Mouse (Mus musculus) gonadal fat pad, adult 2 months (tissue): ENCODE data around the gene Epb41l2. TPM values are rescaled to one million over a fixed set of nuclear protein-coding genes. Genes with fewer than 3 reads are reported as not detected.

Source experiments
- DNase-seq: peaks from one replicate; pipeline ENCODE4 v3.0.0-alpha.2; 2012; ENCODE audit warnings: low read depth
- polyA plus RNA-seq: library from polyadenylated mRNA; depleted of rRNA; stranded (reverse); fragments of >200 nt; gene quantifications from 2 replicates; pipeline ENCODE4 v1.2.3, GENCODE M21; 2012

Epb41l2 gene
- polyA plus RNA-seq, 1 experiment: 80.8 TPM

- DNase-seq: peak; percentile 86
These were observed 77.3 kb downstream of the Epb41l2 start for GRCm38 (mm10) chr10:25436703-25437401.

- DNase-seq: no peak
These were observed 78.1 kb downstream of the Epb41l2 start for GRCm38 (mm10) chr10:25437586-25438298.

- DNase-seq: no peak
These were observed 78.7 kb downstream of the Epb41l2 start for GRCm38 (mm10) chr10:25438299-25438680.

- no peak for DNase-seq
These were observed 79.6 kb downstream of the Epb41l2 start for GRCm38 (mm10) chr10:25439163-25439562.

- no peak for DNase-seq
These were observed 80.3 kb downstream of the Epb41l2 start for GRCm38 (mm10) chr10:25439856-25440255.

GRCm38 (mm10) chr10:25441405-25441804 lies 81.8 kb downstream of the Epb41l2 start:
- DNase-seq: no peak

- no peak for DNase-seq
These were observed 84.0 kb downstream of the Epb41l2 start for GRCm38 (mm10) chr10:25443626-25444025.

- peak; percentile 75 for DNase-seq
These were observed 84.7 kb downstream of the Epb41l2 start for GRCm38 (mm10) chr10:25444198-25444783.

- DNase-seq: no peak
These were observed 87.4 kb downstream of the Epb41l2 start for GRCm38 (mm10) chr10:25446953-25447525.

GRCm38 (mm10) chr10:25448676-25449075 lies 89.1 kb downstream of the Epb41l2 start:
- no peak for DNase-seq

GRCm38 (mm10) chr10:25449312-25450020 lies 89.9 kb downstream of the Epb41l2 start:
- no peak for DNase-seq

- no peak for DNase-seq
These were observed 93.6 kb downstream of the Epb41l2 start for GRCm38 (mm10) chr10:25453150-25453549.

- no peak for DNase-seq
These were observed 94.2 kb downstream of the Epb41l2 start for GRCm38 (mm10) chr10:25453772-25454171.

GRCm38 (mm10) chr10:25457118-25457517 lies 97.5 kb downstream of the Epb41l2 start:
- DNase-seq: no peak

- no peak for DNase-seq
These were observed 98.4 kb downstream of the Epb41l2 start for GRCm38 (mm10) chr10:25457996-25458395.

- DNase-seq: no peak
These were observed 102.2 kb downstream of the Epb41l2 start for GRCm38 (mm10) chr10:25461832-25462231.

- no peak for DNase-seq
These were observed 103.1 kb downstream of the Epb41l2 start for GRCm38 (mm10) chr10:25462669-25463068.

GRCm38 (mm10) chr10:25466493-25466892 lies 106.9 kb downstream of the Epb41l2 start:
- no peak for DNase-seq

GRCm38 (mm10) chr10:25471944-25472343 lies 112.3 kb downstream of the Epb41l2 start:
- no peak for DNase-seq

- no peak for DNase-seq
These were observed 120.1 kb downstream of the Epb41l2 start for GRCm38 (mm10) chr10:25479716-25480115.

GRCm38 (mm10) chr10:25482791-25483190 lies 123.2 kb downstream of the Epb41l2 start:
- DNase-seq: no peak

- no peak for DNase-seq
These were observed 128.9 kb downstream of the Epb41l2 start for GRCm38 (mm10) chr10:25488456-25488855.
